Mouse (Mus musculus) heart, embryonic 14.5 days (tissue): ENCODE results near the gene Aicda. TPM values are rescaled to one million over a fixed set of nuclear protein-coding genes. Genes with fewer than 3 reads are reported as not detected.

Source experiments
- ATAC-seq: fragments of 200-750 bp; cut with Nextera tagmentation; 2 replicates; pipeline ENCODE4 v1.8.0; 2017; ENCODE audit warnings: low read depth, moderate TSS enrichment; ENCODE audit not compliant: insufficient number of reproducible peaks, insufficient read depth, low FRiP score
- H3K27ac ChIP-seq, 2 experiments: fragments of 200-500 bp in 1 of 2; fragments of 300-500 bp in 1 of 2; sonication (generic) in 1 of 2; replicated peaks in 1 of 2; 2 replicates each; pipeline ENCODE4 v1.5.1; 2012 to 2014; ENCODE audit warnings: low read depth in 2 of 2, low read length in 2 of 2, control low read depth in 1 of 2, mild to moderate bottlenecking in 1 of 2, mixed read lengths in 1 of 2; ENCODE audit not compliant: control insufficient read depth in 1 of 2, insufficient read depth in 1 of 2
- H3K27me3 ChIP-seq: fragments of 300-500 bp; sonication (generic); 2 replicates; pipeline ENCODE4 v1.6.1; 2014; ENCODE audit warnings: mild to moderate bottlenecking, low read length, control low read depth; ENCODE audit not compliant: control insufficient read depth, insufficient read depth
- H3K36me3 ChIP-seq: fragments of 300-500 bp; sonication (generic); 2 replicates; pipeline ENCODE4 v1.6.1; 2014; ENCODE audit warnings: mild to moderate bottlenecking, control low read depth, low read length, mixed read lengths; ENCODE audit not compliant: control insufficient read depth, insufficient read depth
- H3K4me1 ChIP-seq, 2 experiments: fragments of 200-500 bp in 1 of 2; fragments of 300-500 bp in 1 of 2; sonication (generic) in 1 of 2; 2 replicates each; pipeline ENCODE4 v1.6.1; 2012 to 2014; ENCODE audit warnings: low read length in 2 of 2, control low read depth in 1 of 2, mixed read lengths in 1 of 2; ENCODE audit not compliant: control insufficient read depth in 2 of 2, insufficient read depth in 2 of 2
- H3K4me2 ChIP-seq: fragments of 300-500 bp; sonication (generic); 2 replicates; pipeline ENCODE4 v1.6.1; 2014; ENCODE audit warnings: mild to moderate bottlenecking, low read length
- H3K4me3 ChIP-seq, 2 experiments: fragments of 200-500 bp in 1 of 2; fragments of 300-500 bp in 1 of 2; sonication (generic) in 1 of 2; 2 replicates each; pipeline ENCODE4 v1.5.1; 2012 to 2014; ENCODE audit warnings: low read length in 2 of 2, mild to moderate bottlenecking in 2 of 2, control low read depth in 1 of 2, low read depth in 1 of 2, moderate library complexity in 1 of 2; ENCODE audit not compliant: control insufficient read depth in 1 of 2, insufficient read depth in 1 of 2
- H3K9ac ChIP-seq: fragments of 300-500 bp; sonication (generic); 2 replicates; pipeline ENCODE4 v1.6.1; 2014; ENCODE audit warnings: mild to moderate bottlenecking, low read length
- H3K9me3 ChIP-seq: fragments of 300-500 bp; sonication (generic); 2 replicates; pipeline ENCODE4 v1.6.1; 2016; ENCODE audit warnings: low read length, control low read depth; ENCODE audit not compliant: control insufficient read depth
- WGBS: fragments of 180-500 bp; shearing (Covaris S2); extraction: QIAGEN DNeasy Blood & Tissue Kit; methylation state at CpG from one replicate; pipeline ENCODE4 v1.1.7; 2014; 5-methylcytosine and 5-hydroxymethylcytosine counted together
- polyA plus RNA-seq: library from polyadenylated mRNA; unstranded; fragments of >200 nt; fragmentation: Nextera tagmentation; extraction: Ambion mirVana; gene quantifications from 2 replicates; pipeline ENCODE4 v1.2.1, GENCODE M21; 2014

Gene Aicda
- polyA plus RNA-seq, 1 experiment from 2014 or later, result not detected

GRCm38 (mm10) chr6:122601615-122602014 lies 48.0 kb downstream of the Aicda start:
- Histone ChIP-seq H3K27ac (no peak overlapping the region), H3K9me3 (no peaks in the 10 kb centered on the region), H3K4me3 (peak overlapping the region in 1 of 2 experiments; percentile 57; a peak in 2 of 4 replicates), H3K27me3 (no peaks in the 10 kb centered on the region), H3K4me2 (peak overlapping the region; percentile 79), H3K9ac (peak overlapping the region; percentile 75; the same call in 1 of the 2 replicates), H3K4me1 (no peaks in the 10 kb centered on the region), H3K36me3 (no peaks in the 10 kb centered on the region)
- ATAC-seq, result no peak
- 80% methylated on average over 3 of the region's 3 CpGs for WGBS

GRCm38 (mm10) chr6:122602242-122602991 lies 48.8 kb downstream of the Aicda start, which contains the start of gene Apobec1:
Gene Apobec1, minus strand, starts transcription at chr6:122602444.
- WGBS, result 3% methylated on average over 22 of the region's 22 CpGs
- ATAC-seq, result 0 out of 2 replicates have a peak, but pooled peaks have one; percentile 33
- H3K4me2 ChIP-seq, result peak within 1 kb of the TSS; percentile 79

GRCm38 (mm10) chr6:122602992-122603322 lies 49.4 kb downstream of the Aicda start:
- Histone ChIP-seq H3K27ac (peak overlapping the region in 1 of 2 experiments; percentile 52; a peak in 1 of 4 replicates), H3K9me3 (no peaks in the 10 kb centered on the region), H3K4me2 (peak overlapping the region; percentile 79), H3K36me3 (no peaks in the 10 kb centered on the region), H3K4me3 (peak overlapping the region in 1 of 2 experiments; percentile 57; a peak in 2 of 4 replicates), H3K27me3 (no peaks in the 10 kb centered on the region), H3K4me1 (no peaks in the 10 kb centered on the region), H3K9ac (peak overlapping the region; percentile 75; the same call in 1 of the 2 replicates)
- 32% methylated on average over 1 of the region's 1 CpGs for WGBS
- no peak for ATAC-seq

More at GRCm38 (mm10) chr6:122602242-122602991, 48.8 kb downstream of the Aicda start, which contains the start of gene Apobec1:
- Histone ChIP-seq H3K9me3 (no peaks in the 10 kb centered on the region), H3K4me3 (peak within 1 kb of the TSS; percentile 57 to 74), H3K4me1 (no peaks in the 10 kb centered on the region), H3K36me3 (no peaks in the 10 kb centered on the region), H3K27me3 (no peaks in the 10 kb centered on the region), H3K27ac (peak within 1 kb of the TSS; percentile 48 to 52), H3K9ac (peak within 1 kb of the TSS; percentile 75)

- Histone ChIP-seq H3K4me3 (no peak overlapping the region), H3K4me2 (no peak overlapping the region), H3K9me3 (no peaks in the 10 kb centered on the region), H3K36me3 (no peaks in the 10 kb centered on the region), H3K9ac (no peak overlapping the region), H3K27ac (no peak overlapping the region), H3K27me3 (no peaks in the 10 kb centered on the region), H3K4me1 (no peaks in the 10 kb centered on the region)
- no peak for ATAC-seq
These were observed 50.7 kb downstream of the Aicda start for GRCm38 (mm10) chr6:122604260-122604659.

GRCm38 (mm10) chr6:122605483-122605882 lies 51.9 kb downstream of the Aicda start:
- Histone ChIP-seq H3K27me3 (no peaks in the 10 kb centered on the region), H3K4me1 (no peaks in the 10 kb centered on the region), H3K4me3 (no peak overlapping the region), H3K36me3 (no peaks in the 10 kb centered on the region), H3K27ac (no peak overlapping the region), H3K9ac (no peak overlapping the region), H3K4me2 (no peak overlapping the region), H3K9me3 (no peaks in the 10 kb centered on the region)
- WGBS, result 85% methylated on average over 8 of the region's 8 CpGs
- ATAC-seq, result no peak

- no peak for ATAC-seq
- H3K36me3 ChIP-seq, result no peaks in the 10 kb centered on the region
- 90% methylated on average over 11 of the region's 11 CpGs for WGBS
- no peak overlapping the region for H3K27ac ChIP-seq
- H3K4me1 ChIP-seq, result no peaks in the 10 kb centered on the region
- no peak overlapping the region for H3K4me2 ChIP-seq
- no peak overlapping the region for H3K9ac ChIP-seq
- H3K27me3 ChIP-seq, result no peaks in the 10 kb centered on the region
- no peaks in the 10 kb centered on the region for H3K9me3 ChIP-seq
- no peak overlapping the region for H3K4me3 ChIP-seq
These were observed 53.1 kb downstream of the Aicda start for GRCm38 (mm10) chr6:122606661-122607060.

- Histone ChIP-seq H3K4me3 (no peak overlapping the region), H3K27me3 (no peaks in the 10 kb centered on the region), H3K27ac (no peak overlapping the region), H3K4me1 (no peaks in the 10 kb centered on the region), H3K9ac (no peak overlapping the region), H3K4me2 (no peak overlapping the region), H3K9me3 (no peaks in the 10 kb centered on the region), H3K36me3 (no peaks in the 10 kb centered on the region)
- WGBS, result 91% methylated on average over 12 of the region's 12 CpGs
- no peak for ATAC-seq
These were observed 54.1 kb downstream of the Aicda start for GRCm38 (mm10) chr6:122607700-122608099.
